Mouse (Mus musculus): Measurements from ENCODE around the gene Lmna.
A peak's percentile ranks its signal among the peaks of the same experiment; 100 is the strongest.

The Lmna gene

DNA sequence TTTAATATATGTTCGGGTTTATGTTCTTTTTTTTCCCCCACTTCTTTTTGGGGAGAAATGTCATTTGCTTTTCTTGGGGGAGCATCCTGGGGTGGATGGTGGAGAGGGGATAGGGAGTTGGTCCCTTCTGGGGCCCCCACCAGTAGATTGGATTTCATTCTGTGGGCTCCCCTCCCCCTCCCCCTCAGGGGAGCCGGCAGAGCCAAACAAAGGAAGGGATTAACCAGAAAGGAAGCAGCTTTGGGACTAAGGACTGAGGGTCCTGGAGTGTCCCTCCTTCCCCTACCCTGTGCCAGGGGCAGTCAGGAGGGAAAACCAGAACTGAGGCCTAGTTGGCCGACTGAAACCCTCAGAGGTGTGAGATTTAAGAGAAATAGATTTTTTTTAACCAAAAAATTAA, 29.6 kb upstream of the Lmna start:
- DNase-seq (ENCODE audit: low read depth, low spot score), result no peak

DNA sequence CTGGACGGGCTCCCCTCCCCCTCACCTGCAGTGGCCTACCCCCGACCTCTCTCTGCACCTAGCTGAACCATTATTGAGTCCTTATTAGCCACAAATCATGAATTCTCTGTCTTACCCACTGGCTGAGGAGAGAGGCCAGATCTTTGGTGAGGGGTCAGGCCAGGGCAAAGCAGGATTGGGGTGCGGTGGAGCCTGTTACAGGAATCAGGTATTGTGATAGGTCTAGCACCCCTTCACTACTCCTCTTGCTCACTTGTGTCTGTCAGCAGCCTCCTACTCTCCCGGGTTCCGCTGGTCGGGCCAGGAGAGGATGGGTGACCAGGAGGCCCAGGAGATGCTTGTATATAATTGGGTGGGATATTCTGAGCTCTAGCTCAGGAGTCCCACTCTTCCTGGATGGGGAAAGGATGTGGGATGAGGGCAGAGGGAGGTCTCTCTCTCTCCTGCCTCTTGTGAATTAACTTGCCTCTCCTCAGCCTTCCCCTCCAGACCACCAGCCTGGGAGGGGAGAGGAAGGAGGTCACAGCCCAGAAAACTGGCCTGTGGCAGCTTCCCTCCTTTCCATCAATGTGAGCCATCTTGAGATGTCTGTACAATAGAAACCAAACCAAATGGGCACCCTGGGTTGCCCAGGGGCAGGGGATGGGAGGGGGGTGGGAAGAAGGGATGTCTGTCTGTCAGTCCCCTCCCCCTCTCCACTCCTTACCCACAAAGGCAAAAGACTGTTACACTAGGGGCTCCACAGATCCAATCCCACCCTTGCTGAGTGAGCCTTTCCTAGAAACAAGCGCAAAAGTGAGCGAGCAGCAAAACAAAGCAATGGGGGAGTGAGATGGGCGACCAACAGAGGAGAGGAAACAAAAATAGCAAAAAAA, 28.8 kb upstream of the Lmna start:
- no peak for DNase-seq (ENCODE audit: low read depth, low spot score)

DNA sequence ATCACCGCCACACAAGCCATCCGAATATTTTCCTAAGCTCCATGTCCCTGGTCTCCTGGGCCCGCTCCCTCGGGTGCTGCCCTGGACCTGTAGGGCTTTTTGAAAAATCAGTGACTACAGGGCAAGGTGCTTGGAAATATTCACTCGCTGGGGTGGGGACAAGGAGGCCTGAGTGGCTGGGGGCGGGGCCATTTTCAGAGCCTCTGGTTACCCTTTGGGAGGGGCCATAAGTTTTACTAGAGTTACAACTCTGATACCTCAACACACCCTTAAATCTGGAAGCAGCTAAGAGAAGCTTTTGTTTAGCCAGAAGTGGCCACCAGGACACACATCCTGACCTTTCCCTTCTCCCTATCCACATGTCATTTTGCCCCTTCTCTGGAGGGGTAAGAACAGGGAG, 27.4 kb upstream of the Lmna start:
- no peak for DNase-seq (ENCODE audit: low read depth, low spot score)

- peak; percentile 46 for DNase-seq (ENCODE audit: low read depth, low spot score)
Measured at GRCm38 (mm10) chr3:88536103-88536930, 26.6 kb upstream of the Lmna start.

GRCm38 (mm10) chr3:88535527-88535926, 25.8 kb upstream of the Lmna start:
- no peak for DNase-seq (ENCODE audit: low read depth, low spot score)

GRCm38 (mm10) chr3:88535005-88535404, 25.2 kb upstream of the Lmna start:
- DNase-seq (ENCODE audit: low read depth, low spot score), result no peak

DNA sequence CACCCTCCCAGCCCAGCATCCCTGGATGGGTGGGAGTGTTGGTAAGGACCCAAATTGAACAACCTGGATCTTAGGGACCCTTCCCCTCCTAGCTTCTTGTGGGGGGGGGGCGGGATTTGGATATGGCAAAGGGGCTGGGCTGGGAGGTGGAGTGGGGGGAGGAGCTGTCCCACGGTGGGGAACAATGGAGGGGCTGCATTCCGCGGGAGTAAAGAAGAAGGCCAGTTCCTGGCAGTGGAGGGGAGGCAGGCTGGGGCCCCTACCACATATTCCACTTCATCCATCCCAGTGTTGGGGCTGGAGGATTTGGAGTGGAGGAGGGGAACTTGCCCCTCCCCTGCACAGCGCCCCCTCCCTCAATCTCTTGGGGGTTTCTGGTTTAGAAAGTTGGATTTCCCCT, 23.9 kb upstream of the Lmna start:
- no peak for DNase-seq (ENCODE audit: low read depth, low spot score)

DNA sequence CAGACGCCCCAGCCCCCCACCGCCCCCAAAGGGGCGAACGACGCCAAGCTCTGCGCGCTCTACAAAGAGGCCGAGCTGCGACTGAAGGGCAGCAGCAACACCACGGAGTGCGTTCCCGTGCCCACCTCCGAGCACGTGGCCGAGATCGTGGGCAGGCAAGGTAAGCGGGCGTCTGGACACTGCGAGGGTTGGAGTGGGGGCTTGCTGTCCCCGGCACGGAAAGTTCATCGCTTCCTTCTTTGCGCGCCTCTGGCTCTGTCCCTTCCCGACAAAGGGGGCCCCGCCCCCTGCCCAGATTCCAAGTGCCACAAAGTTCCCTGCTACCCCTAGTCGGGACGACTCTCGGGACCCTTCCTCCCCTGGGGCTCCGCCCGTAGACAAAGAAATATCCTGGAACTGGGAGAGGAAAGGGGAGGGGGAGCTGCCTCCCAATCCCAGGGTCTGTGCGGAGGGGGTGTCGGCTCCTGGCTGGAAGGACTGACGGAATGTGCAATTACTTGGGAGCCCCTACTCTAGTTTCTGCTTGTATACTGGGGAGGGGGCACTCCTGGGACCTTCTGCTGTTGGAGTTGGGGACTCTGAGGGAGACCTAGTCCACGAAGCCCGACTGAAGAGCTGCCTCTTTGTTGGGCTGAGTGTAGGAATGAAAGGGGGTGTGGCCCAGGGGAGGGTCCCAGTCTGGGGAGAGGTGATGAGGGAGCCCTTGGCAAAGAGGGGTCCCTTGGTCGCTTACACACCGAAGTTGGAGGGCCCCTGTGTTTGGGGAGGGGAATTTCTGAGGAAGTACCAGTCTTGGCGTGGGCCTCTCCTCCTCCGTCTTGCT, 23.1 kb upstream of the Lmna start:
- peak; percentile 42 for DNase-seq (ENCODE audit: low read depth, low spot score)

GRCm38 (mm10) chr3:88532299-88532674, 22.5 kb upstream of the Lmna start, which contains the start of gene Mex3a:
Mex3a (plus strand) TSS chr3:88532395.
- DNase-seq (ENCODE audit: low read depth, low spot score), result no peak

DNA sequence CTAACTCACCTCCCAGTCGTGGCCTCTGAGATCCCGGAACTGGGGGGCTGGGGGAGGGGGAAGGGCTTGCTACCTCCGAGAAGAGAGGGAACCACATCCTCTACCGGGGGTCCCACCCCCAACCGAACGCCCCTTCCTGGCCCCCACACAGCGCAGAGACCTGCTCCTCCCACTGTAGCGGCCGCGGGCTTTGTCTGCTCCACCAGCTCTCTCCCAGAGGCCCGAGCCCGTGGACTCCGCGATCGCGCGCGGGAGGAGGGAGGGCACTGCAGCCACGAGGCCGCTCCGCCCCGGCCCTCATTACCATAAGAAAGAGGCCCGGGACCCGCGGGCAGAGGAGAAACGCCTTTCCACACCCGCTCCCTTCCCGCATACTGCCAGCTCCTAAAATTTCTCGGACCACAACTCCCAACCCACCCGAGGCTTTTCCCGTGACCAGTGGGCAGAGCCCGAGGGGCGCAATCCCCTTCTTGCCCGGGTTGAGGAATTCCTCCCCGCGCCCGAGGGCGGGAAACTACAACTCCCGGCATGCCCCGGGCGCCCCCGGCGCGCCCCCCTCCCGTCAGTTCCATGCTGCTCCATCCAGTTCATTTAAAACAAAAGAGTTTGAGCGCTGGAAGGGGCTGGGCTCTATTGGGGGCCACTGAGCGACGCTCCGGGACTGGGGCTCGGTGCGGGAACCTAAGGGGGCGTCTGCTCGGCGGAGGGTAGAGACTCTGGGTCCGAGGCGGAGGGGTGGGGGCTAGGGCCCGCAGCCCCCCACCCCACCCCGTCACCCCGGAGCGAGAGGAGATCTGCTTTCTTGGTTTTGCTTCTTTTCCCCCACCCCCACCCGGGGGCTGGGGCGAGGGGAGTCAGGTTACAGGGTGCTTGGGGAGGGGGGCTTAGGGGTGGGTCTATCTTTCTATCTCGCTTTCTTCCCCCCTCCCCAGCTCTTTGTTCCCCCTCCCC, 21.9 kb upstream of the Lmna start:
- DNase-seq (ENCODE audit: low read depth, low spot score), result peak; percentile 84

- no peak for DNase-seq (ENCODE audit: low read depth, low spot score)
Measured at GRCm38 (mm10) chr3:88530082-88530864, 20.5 kb upstream of the Lmna start.

GRCm38 (mm10) chr3:88529204-88530000, 19.6 kb upstream of the Lmna start:
- DNase-seq (ENCODE audit: low read depth, low spot score), result no peak

- no peak for DNase-seq (ENCODE audit: low read depth, low spot score)
Measured at GRCm38 (mm10) chr3:88528646-88529045, 18.9 kb upstream of the Lmna start.

- DNase-seq (ENCODE audit: low read depth, low spot score), result no peak
Measured at GRCm38 (mm10) chr3:88527565-88527964, 17.8 kb upstream of the Lmna start.

DNA sequence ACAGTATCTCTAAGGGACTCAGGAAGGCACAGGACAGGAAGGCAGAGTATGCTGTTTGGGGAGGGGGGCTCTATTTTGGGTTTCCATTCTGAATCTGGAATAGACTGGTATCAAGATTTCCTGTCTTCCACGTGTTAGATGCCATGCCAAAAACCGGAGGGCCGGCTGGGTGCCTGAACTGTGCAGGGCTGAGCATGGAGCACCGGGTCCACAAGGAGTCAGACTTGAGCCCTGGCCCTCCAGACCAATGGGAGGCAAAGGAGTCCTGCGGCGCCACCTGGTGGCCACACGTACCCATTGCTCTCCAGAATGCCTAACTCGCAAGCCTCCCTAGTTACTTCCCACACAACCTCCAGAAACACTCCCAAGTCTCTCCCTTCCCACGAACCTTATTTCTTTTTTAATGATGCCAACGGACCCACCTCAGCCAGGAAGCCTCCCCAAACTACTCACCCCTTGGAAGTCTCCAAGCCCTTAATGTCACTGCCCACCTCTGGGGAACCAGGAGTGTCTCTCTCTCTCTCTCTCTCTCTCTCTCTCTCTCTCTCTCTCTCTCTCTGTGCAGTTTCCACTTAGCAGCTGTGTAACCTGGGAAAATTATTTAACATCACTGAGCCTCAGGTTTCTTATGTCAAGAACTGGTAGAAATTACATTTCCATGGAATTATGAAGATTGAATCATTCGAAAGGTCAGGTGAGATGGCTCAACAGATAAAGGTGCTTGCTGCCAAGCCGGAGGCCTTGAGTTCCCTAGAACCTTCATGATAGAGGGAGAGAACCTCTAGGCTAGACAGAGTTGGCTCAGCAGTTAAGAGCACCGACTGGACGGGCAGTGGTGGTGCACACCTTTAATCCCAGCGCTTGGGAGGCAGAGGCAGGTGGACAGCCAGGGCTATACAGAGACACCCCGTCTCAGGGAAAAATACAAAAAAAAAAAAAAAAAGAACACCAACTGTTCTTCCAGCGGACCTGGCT, 16.7 kb upstream of the Lmna start:
- peak; percentile 94 for DNase-seq (ENCODE audit: low read depth, low spot score)

DNA sequence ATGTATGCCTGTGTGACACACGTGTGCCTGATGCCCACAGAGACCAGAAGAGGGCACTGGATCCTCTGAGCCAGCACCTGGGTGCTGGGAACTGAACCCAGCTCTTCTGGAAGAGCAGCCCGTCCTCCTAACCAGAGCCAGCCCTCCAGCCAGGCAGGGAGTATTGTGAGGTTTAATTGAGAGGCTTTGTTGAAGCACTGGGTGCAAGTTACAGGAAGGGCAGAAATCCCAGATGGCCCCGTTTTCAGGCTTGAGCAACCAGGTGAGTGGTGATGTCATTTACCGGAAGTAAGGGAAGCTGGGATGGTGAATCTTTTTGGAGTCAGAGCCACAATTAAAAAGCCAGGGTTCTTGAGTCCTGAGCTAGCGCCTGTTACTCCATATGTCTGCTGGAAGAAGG, 15.3 kb upstream of the Lmna start:
- no peak for DNase-seq (ENCODE audit: low read depth, low spot score)

- DNase-seq (ENCODE audit: low read depth, low spot score), result no peak
Measured at GRCm38 (mm10) chr3:88523027-88523426, 13.3 kb upstream of the Lmna start.

DNA sequence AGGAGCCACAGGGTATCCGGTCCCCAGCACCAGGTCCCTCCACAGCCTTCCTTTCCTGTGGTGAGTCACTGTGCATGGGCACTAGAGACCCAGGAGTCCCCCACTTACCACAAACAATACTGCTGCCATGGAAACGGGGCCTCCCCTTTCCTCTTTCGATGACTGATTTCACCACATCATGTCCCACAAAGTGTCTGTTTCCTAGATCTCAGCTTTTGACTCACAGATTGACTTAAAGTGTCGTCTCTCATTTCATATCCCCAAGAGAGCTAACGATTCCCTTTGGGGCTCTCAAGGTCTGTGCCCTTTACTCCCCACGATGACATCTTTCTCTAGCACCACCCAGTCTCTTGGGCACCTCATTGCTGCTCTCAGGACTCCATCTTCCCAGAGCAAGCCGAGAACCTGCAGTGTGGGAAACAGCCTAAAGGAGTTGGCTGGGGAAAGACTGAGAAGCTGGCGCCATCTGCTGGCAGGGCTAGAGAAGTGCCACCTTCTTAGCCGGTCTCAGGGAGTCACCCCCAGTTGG, 12.1 kb upstream of the Lmna start:
- peak; percentile 89 for DNase-seq (ENCODE audit: low read depth, low spot score)

Measured in CD4-positive, CD25-positive, alpha-beta regulatory T cell, adult 2 months (primary cell).